Mouse (Mus musculus) forebrain, embryonic 11.5 days (tissue): ENCODE results near the gene Wbp1. TPM values are rescaled to one million over a fixed set of nuclear protein-coding genes. Genes with fewer than 3 reads are reported as not detected.

Source experiments
- ATAC-seq: fragments of 200-750 bp; cut with Nextera tagmentation; replicated peaks from 2 replicates; pipeline ENCODE4 v1.8.0; 2017; ENCODE audit warnings: moderate TSS enrichment; ENCODE audit not compliant: low FRiP score
- DNase-seq: peaks from one replicate; pipeline ENCODE4 v3.0.0-alpha.2; 2017; ENCODE audit warnings: low spot score
- H3K27ac ChIP-seq: fragments of 300-500 bp; sonication (generic); 2 replicates; pipeline ENCODE4 v1.5.1; 2014; ENCODE audit warnings: low read depth, low read length
- H3K27me3 ChIP-seq: fragments of 300-500 bp; sonication (generic); 2 replicates; pipeline ENCODE4 v1.6.1; 2014; ENCODE audit warnings: mild to moderate bottlenecking, low read length, mixed read lengths; ENCODE audit not compliant: control insufficient read depth, insufficient read depth
- H3K36me3 ChIP-seq: fragments of 300-500 bp; sonication (generic); 2 replicates; pipeline ENCODE4 v1.6.1; 2014; ENCODE audit warnings: mild to moderate bottlenecking, low read length, moderate library complexity, mixed read lengths; ENCODE audit not compliant: control insufficient read depth, insufficient read depth
- H3K4me1 ChIP-seq: fragments of 300-500 bp; sonication (generic); replicated peaks from 2 replicates; pipeline ENCODE4 v1.6.1; 2014; ENCODE audit warnings: low read length, mixed read lengths; ENCODE audit not compliant: control insufficient read depth, insufficient read depth
- H3K4me2 ChIP-seq: fragments of 300-500 bp; sonication (generic); 2 replicates; pipeline ENCODE4 v1.6.1; 2014; ENCODE audit warnings: low read depth, mild to moderate bottlenecking, low read length, moderate library complexity, mixed read lengths; ENCODE audit not compliant: severe bottlenecking
- H3K4me3 ChIP-seq: fragments of 300-500 bp; sonication (generic); 2 replicates; pipeline ENCODE4 v1.5.1; 2014; ENCODE audit warnings: low read depth, low read length
- H3K9ac ChIP-seq: fragments of 300-500 bp; sonication (generic); 2 replicates; pipeline ENCODE4 v1.6.1; 2014; ENCODE audit warnings: low read length
- H3K9me3 ChIP-seq: fragments of 300-500 bp; sonication (generic); 2 replicates; pipeline ENCODE4 v1.6.1; 2016; ENCODE audit warnings: low read length, mixed read lengths; ENCODE audit not compliant: control insufficient read depth
- WGBS: fragments of 180-500 bp; shearing (Covaris S2); extraction: QIAGEN DNeasy Blood & Tissue Kit; methylation state at CpG from one replicate; pipeline ENCODE4 v1.1.7; 2014; 5-methylcytosine and 5-hydroxymethylcytosine counted together
- microRNA counts: library from miRNA; unstranded; fragments of <30 nt; microRNA quantifications from one replicate; lab custom pipeline; 2015
- microRNA-seq: library from miRNA; unstranded; fragments of <30 nt; microRNA quantifications from one replicate; pipeline ENCODE4, GENCODE M21; 2016; ENCODE audit not compliant: insufficient number of aligned reads
- polyA plus RNA-seq: library from polyadenylated mRNA; unstranded; fragments of >200 nt; fragmentation: Nextera tagmentation; extraction: Ambion mirVana; gene quantifications from 2 replicates; pipeline ENCODE4 v1.2.1, GENCODE M21; 2014

Wbp1 gene
- polyA plus RNA-seq, 1 experiment from 2014 or later, result 141 TPM

DNA sequence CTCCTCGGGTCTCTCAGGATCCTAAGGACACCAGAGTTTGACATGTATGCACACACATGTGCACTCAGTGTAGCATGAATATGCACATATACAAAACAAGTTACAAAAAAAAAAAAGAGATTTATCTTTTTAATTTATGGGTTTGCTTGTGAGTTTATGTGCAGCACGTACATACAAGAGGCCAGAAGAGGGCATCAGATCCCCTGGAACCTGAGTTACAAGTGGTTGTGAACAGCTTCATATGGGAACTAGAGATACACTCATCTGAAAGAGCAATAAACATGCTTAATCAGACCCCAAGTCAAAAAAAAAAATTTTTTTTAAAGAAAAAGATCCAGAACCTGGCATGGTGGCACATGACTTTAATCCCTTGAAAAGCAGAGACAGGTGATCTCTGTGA is 46.4 kb downstream of the Wbp1 start:
- peaks cover 10% of the 10 kb centered on the region; the same call in 1 of the 2 replicates for H3K4me1 ChIP-seq
- H3K9me3 ChIP-seq, result no peaks in the 10 kb centered on the region
- peak; percentile 48 for DNase-seq
- H3K36me3 ChIP-seq, result no peaks in the 10 kb centered on the region
- H3K4me3 ChIP-seq, result no peak overlapping the region
- WGBS, result 15% methylated on average over 2 of the region's 2 CpGs
- no peak overlapping the region for H3K4me2 ChIP-seq
- no peak overlapping the region for H3K27ac ChIP-seq
- peaks cover 56% of the 10 kb centered on the region for H3K27me3 ChIP-seq
- no peak overlapping the region for H3K9ac ChIP-seq
- no peak for ATAC-seq

DNA sequence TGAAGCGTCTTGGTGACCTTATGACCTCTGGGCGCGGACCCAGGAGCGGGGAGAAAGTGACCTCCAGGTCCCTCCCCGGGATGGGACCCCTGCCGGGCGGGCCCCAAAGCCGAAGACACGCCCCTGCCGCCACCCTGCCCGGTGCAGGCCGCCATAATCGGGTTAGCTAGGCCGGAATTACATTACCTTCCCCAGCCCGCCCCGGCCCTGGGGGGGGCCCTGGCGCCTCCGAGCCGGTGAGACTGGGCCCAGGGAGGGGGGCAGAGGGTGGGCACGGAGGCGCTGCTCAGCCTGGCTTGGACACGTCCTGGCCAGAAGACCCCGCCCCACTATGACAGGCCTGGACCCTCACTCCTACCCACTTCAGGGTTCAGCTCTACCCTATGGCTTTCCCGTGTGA is 50.1 kb downstream of the Wbp1 start:
- no peak overlapping the region for H3K4me2 ChIP-seq
- H3K4me1 ChIP-seq, result peaks cover 14% of the 10 kb centered on the region; the same call in 1 of the 2 replicates
- no peaks in the 10 kb centered on the region for H3K36me3 ChIP-seq
- no peak overlapping the region for H3K27ac ChIP-seq
- 0 out of 2 replicates have a peak, but pooled peaks have one; percentile 22 for ATAC-seq
- no peaks in the 10 kb centered on the region for H3K9me3 ChIP-seq
- 2% methylated on average over 23 of the region's 24 CpGs for WGBS
- no peak for DNase-seq
- H3K27me3 ChIP-seq, result peaks cover 88% of the 10 kb centered on the region
- no peak overlapping the region for H3K9ac ChIP-seq
- no peak overlapping the region for H3K4me3 ChIP-seq

DNA sequence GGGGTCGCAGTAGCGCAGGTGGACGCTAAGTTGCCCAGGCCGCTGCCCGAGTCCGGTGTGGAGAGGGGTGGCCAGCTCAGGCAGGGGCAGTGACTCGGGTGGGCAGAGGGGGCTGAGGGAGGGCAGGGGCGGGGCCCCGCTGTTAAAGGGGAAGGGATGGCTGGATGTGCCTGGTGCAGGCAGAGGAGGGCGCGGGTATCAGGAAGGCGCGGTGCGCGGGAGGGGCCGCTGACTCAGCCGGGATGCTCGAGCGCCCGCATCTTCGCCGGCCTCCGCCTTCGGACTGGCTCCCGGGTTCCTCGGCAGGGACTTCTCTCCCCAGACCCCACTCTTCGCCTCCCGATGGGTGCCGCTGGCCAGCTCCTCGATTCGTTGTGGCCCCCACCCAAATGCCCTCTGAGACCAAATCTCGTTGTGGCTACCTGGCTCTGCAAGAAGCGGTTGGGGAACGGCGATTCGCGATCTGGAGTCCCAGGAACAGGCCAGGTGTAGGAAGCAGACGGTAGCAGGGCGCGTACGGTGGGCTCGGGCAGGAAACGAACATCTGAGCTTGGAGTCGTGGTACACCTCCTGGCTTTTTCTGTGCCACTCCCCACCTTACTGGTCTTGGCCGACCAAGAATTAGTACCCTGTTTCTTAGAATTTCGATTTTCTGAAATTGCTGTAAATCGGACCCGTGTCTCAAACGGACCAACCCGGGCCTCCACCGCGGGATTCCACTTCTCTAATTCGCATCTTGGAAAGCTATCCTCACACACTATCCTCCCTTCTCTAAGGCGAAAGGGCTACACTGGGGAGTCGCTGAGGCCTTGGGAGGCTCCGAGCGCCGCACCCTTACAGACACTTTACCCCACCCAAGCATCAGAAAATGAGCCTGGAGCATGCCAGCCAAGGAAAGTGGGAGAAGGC is 50.8 kb downstream of the Wbp1 start:
- peak overlapping the region; percentile 6; the same call in 1 of the 2 replicates for H3K4me3 ChIP-seq
- H3K9me3 ChIP-seq, result no peaks in the 10 kb centered on the region
- H3K27ac ChIP-seq, result no peak overlapping the region
- H3K9ac ChIP-seq, result no peak overlapping the region
- peaks cover 14% of the 10 kb centered on the region; the same call in 1 of the 2 replicates for H3K4me1 ChIP-seq
- DNase-seq (peak; percentile 77), ATAC-seq (peak; percentile 42; the same call in 1 of the 2 replicates)
- WGBS, result under 1% methylated on average over 58 of the region's 58 CpGs
- H3K27me3 ChIP-seq, result peaks cover 89% of the 10 kb centered on the region
- H3K36me3 ChIP-seq, result no peaks in the 10 kb centered on the region
- peak overlapping the region; percentile 24 for H3K4me2 ChIP-seq

DNA sequence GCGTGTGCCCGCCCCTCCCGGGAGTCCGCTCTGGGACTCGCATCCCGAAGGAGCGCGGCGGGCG is 51.3 kb downstream of the Wbp1 start, which contains the start of gene Tlx2:
Gene Tlx2, minus strand, starts transcription at position 47 of the 64 bp plus-strand sequence.
- ATAC-seq (no peak), DNase-seq (no peak)
- no peak within 1 kb of the TSS for H3K9ac ChIP-seq
- peaks cover 14% of the 10 kb centered on the region; the same call in 1 of the 2 replicates for H3K4me1 ChIP-seq
- H3K4me3 ChIP-seq, result peak within 1 kb of the TSS; percentile 6; the same call in 1 of the 2 replicates
- H3K9me3 ChIP-seq, result no peaks in the 10 kb centered on the region
- H3K27ac ChIP-seq, result no peak within 1 kb of the TSS
- peaks cover 92% of the 10 kb centered on the region for H3K27me3 ChIP-seq
- no peaks in the 10 kb centered on the region for H3K36me3 ChIP-seq
- peak within 1 kb of the TSS; percentile 24 for H3K4me2 ChIP-seq
- 0% methylated on average over 10 of the region's 10 CpGs for WGBS

DNA sequence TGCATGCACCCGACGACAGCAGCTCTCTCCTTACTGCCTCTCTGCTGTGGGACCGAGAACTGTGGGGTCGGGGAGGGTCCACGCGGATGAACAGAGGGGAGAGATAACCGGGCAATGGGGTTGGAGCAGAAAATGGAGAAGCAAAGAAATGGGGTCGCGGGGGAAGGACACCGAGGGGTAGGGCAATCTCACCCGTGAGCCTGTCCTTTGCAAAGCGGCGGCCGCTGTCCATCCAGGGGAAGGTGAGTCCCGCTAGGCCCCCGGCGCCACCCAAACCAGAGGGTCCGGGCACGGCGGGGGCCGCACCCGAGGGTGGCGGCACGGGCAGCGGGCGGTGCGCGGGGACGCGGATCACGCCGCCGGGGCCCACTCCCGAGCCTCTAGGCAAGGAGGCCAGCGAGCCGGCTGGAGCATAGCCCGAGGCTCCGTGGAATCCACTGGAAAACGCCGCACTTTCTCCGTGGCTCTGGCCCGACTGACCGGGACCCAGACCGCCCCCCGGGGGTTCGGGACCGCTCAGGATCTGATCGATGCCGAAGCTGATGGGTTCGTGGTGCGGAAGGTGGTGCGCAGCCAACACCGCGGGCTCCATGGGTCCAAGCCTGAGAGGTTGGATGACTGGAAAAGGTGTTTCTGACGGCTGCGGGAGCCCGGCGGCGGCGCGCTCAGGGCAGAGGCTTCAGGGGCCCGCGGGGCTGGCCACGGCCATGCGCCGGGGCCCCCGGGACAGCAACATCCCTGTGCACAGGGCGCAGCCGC is 51.7 kb downstream of the Wbp1 start:
- peaks cover 14% of the 10 kb centered on the region; the same call in 1 of the 2 replicates for H3K4me1 ChIP-seq
- H3K27ac ChIP-seq, result no peak overlapping the region
- H3K9ac ChIP-seq, result no peak overlapping the region
- DNase-seq (peak; percentile 70), ATAC-seq (peak; percentile 32; the same call in 1 of the 2 replicates)
- H3K36me3 ChIP-seq, result no peaks in the 10 kb centered on the region
- H3K4me3 ChIP-seq, result peak overlapping the region; percentile 6; the same call in 1 of the 2 replicates
- WGBS, result under 1% methylated on average over 69 of the region's 69 CpGs
- H3K27me3 ChIP-seq, result peaks cover 96% of the 10 kb centered on the region
- H3K9me3 ChIP-seq, result no peaks in the 10 kb centered on the region
- H3K4me2 ChIP-seq, result peak overlapping the region; percentile 24

MicroRNAs within 50 kb of the gene (microRNA counts, 519-probe panel; counts per million panel counts)
- 31.2 counts per million for microRNA mmu-miR-3470a+mmu-miR-3470b (lab: Ali Mortazavi, UCI)

Small RNA genes within 50 kb of the gene (microRNA-seq; reads per million reads assigned to microRNA genes)
- gene Mir3470a, result not detected

Other genes starting within 250 kb of the Wbp1 start
- gene Sema4f, start 181.8 kb downstream of the Wbp1 start, polyA plus RNA-seq, result 2.0 and 2.2 TPM in 2 replicates
- 0.35 and 0.39 TPM in 2 replicates for gene M1ap, start 174.7 kb downstream of the Wbp1 start, polyA plus RNA-seq
- 4.8 and 5.6 TPM in 2 replicates for gene Dok1, start 88.1 kb downstream of the Wbp1 start, polyA plus RNA-seq
- 9.2 and 9.9 TPM in 2 replicates for gene Loxl3, start 87.4 kb downstream of the Wbp1 start, polyA plus RNA-seq
- 124 and 125 TPM in 2 replicates for gene Aup1, start 67.0 kb downstream of the Wbp1 start, polyA plus RNA-seq
- gene Htra2, start 66.3 kb downstream of the Wbp1 start, polyA plus RNA-seq, result 30.1 and 32.5 TPM in 2 replicates
- 0.85 and 1.3 TPM in 2 replicates for gene Dqx1, start 63.7 kb downstream of the Wbp1 start, polyA plus RNA-seq
- not detected in 2 replicates for gene Tlx2, start 51.3 kb downstream of the Wbp1 start, polyA plus RNA-seq
- 34.3 and 36.4 TPM in 2 replicates for gene Pcgf1, start 43.7 kb downstream of the Wbp1 start, polyA plus RNA-seq
- 0.40 TPM in 1 of 2 replicates, not detected in the other for gene Lbx2, start 35.2 kb downstream of the Wbp1 start, polyA plus RNA-seq
- 2.8 and 3.0 TPM in 2 replicates for gene Ccdc142, start 20.0 kb downstream of the Wbp1 start, polyA plus RNA-seq
- gene Gm42688, start 19.9 kb downstream of the Wbp1 start, polyA plus RNA-seq, result 2.5 and 3.0 TPM in 2 replicates
- 116 and 123 TPM in 2 replicates for gene Mrpl53, start 12.5 kb downstream of the Wbp1 start, polyA plus RNA-seq
- 37.1 and 39.0 TPM in 2 replicates for gene Mogs, start 6.1 kb downstream of the Wbp1 start, polyA plus RNA-seq
- 20.0 and 27.7 TPM in 2 replicates for gene Ino80b, start 3.9 kb upstream of the Wbp1 start, polyA plus RNA-seq
- gene Rtkn, start 13.9 kb upstream of the Wbp1 start, polyA plus RNA-seq, result 17.8 and 23.0 TPM in 2 replicates
- gene Wdr54, start 34.8 kb upstream of the Wbp1 start, polyA plus RNA-seq, result 12.6 and 15.6 TPM in 2 replicates
- 1.2 and 1.9 TPM in 2 replicates for gene 1700003E16Rik, start 34.8 kb upstream of the Wbp1 start, polyA plus RNA-seq
- gene Dctn1, start 44.4 kb upstream of the Wbp1 start, polyA plus RNA-seq, result 99.6 and 104 TPM in 2 replicates
- 0.35 and 0.84 TPM in 2 replicates for gene Slc4a5, start 98.3 kb upstream of the Wbp1 start, polyA plus RNA-seq
- 48.0 and 48.1 TPM in 2 replicates for gene Mthfd2, start 204.3 kb upstream of the Wbp1 start, polyA plus RNA-seq
- gene Mob1a, start 204.5 kb upstream of the Wbp1 start, polyA plus RNA-seq, result 69.7 TPM in 2 replicates
- gene Bola3, start 227.6 kb upstream of the Wbp1 start, polyA plus RNA-seq, result 128 and 140 TPM in 2 replicates